Mouse (Mus musculus) skeletal muscle tissue, adult 2 months (tissue): ENCODE measurements around the gene Hdac8.

Experiments used
- DNase-seq: peaks from one replicate; pipeline ENCODE4 v3.0.0-alpha.2; 2012; ENCODE audit warnings: low read depth, low spot score

The Hdac8 gene

DNA sequence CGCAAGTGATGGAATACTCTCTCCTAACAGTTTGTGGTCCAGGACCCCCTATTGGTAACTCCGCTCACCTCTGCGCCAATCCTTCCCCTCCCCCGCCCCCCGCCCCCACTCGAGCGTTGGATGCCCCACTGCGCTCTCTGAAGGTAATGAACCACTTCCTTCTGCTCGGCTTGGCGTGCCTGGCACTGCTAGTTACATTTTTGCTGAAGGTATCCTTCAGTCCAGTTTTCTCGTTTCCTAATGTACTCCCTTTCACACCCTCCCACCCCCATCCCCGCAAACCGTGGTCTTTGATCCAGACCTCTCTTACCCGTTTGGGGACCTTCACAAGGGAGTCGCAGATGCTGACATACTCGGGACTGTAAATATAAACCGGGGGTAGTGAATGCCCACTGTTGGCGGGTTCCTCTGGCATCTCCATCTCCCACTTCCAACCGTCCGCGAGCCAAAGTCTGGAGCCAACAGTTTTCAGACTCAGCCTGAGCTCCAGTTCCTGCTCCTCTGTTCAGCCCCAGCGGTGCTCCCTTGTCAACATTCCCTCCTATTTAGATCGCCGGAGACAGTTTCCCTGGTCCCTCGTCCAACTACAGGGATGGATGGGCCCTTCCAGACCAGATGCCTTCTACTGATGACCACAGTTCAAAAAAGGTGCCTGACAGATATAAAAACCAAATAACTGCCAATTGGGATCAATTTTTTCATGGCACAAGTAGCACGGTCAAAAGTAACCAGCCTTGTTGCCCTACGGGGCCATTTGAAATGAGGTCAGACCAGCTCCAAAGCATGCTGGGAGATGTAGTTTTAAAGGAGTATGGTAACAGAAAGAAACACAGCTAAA, at the start of gene Hdac8:
Hdac8 (minus strand) TSS at position 716 of the 838 bp plus-strand sequence.
- no peak for DNase-seq

DNA sequence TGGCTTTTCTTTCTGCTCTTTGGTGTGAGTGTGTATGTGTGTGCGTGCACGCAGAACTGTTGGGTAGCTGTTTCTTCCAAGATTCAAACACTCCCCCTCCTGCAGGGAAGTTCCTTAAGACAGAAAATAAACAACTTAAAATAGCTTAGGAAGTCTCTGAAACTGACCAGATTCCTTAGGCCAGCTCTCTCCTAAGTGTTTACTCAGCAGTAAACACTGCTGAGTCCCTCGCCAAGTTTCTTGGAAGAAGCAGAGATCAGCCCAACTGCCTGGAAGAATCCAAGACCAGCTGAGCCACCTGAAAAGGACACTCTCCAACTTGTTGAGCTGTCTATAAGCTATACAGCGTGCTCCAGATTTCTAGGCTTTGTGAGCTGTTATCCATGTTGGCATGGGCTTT, 4.0 kb upstream of the Hdac8 start:
- DNase-seq = no peak

DNA sequence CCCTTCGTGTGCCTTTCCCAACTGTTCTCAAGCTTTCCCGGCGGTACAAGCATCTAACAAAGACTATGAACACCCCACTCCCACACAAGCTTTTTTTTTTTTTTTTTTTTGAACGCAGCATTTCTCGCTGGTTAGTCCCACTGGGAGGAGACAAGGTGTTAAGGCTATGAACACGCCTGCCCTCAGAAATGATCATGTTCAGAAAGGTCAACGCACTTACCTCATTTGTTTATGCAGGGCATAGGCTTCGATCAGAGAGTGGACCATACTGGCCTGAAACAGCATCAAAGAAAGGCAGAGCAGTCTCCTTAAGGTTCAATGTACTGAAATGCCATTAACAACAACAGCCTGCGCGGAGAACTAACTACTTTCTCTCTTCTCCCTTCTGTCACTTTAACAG, 980 bp downstream of the Hdac8 start:
- DNase-seq = no peak

DNA sequence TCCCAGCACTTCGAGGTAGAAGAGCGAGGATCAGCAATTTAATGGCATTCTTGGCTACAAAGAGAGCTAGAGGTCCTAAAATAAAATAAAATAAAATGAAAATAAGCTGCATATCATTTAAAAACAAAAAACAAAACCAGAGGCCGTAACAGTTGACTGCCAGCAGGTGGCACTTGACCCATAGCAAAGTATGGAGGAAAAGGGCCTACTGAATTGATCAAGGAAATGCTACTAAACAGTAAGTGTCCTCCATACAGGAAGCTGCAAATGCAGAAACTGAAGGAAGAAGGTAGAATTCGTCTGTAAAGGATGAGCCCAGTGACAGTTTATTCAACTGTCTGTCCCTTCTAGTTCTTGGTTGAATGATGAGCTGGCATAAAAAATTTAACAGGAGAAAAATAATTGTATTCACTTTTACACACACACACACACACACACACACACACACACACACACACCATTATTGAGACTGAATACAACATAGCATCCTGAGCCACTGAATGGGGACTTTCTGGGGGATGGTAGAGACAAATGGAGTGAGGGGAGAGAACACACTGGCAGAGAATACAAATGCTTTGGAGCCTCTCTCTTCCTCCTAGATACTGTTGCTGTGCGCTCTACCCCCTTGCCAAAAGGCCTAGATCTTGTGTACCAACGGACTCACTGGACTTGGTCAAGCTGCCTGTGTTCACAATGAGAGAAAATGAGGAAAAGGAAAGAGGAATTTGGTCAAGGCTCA, 11.0 kb downstream of the Hdac8 start:
- no peak for DNase-seq

GRCm38 (mm10) chrX:102485575-102485974, 19.6 kb downstream of the Hdac8 start:
- no peak for DNase-seq

GRCm38 (mm10) chrX:102479665-102480064, 25.5 kb downstream of the Hdac8 start:
- no peak for DNase-seq

DNA sequence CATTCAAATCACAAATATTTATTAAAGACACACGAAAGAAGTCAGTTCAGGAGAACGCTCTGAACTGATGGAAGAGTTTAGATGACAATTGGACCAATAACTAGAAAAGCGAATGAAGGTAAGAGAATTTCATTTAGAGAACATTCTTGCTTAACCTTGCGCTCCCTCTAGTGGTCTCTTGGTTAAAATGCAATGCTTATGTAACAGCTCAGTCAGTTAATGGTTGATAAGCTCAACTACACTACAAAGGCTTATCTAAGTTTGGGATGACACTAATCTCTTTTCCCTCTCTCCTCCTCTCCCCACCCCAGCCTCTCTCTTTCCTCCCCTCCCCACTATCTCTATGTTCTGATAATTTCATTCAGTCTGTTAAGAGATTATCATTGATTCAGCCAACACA, 26.2 kb downstream of the Hdac8 start:
- peak; percentile 25 for DNase-seq

- DNase-seq = no peak
These were observed 26.7 kb downstream of the Hdac8 start for GRCm38 (mm10) chrX:102478481-102478880.

DNA sequence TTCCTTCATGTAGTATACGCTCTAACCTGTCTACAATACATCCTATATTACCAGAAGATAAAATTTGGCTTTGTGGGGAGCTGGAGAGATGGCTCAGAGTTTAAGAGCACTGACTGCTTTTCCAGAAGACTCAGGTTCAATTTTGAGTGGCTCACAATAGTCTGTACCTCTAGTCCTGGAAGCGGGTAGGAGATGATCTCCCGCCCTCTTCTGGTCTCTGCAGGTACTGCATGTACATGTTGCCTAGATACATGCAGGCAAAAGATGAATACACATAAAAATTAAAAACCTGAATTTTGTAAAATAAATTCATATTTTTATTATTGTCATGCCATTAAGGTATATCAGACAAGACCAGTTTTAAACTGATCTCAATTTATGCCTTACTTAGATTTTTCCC, 28.4 kb downstream of the Hdac8 start:
- peak; percentile 18 for DNase-seq

DNA sequence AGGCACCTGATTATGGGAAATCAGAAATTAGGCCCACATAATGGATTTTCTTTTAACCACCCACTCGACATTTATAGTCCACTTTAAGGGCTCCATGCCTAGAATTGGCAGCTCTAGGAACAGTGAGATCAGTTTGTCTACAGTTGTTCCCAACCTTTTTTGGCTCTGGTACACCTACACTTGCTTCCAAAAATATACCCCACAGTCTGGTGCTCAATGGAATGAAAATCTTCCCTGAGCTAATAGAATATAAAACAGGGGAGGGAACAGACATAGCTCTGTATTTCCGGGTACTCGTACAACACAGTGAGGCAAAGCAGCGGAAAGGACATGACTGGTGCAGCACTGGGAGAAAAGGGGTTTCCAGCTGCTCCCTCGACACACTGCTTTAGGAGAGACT, 29.6 kb downstream of the Hdac8 start:
- DNase-seq = no peak

DNA sequence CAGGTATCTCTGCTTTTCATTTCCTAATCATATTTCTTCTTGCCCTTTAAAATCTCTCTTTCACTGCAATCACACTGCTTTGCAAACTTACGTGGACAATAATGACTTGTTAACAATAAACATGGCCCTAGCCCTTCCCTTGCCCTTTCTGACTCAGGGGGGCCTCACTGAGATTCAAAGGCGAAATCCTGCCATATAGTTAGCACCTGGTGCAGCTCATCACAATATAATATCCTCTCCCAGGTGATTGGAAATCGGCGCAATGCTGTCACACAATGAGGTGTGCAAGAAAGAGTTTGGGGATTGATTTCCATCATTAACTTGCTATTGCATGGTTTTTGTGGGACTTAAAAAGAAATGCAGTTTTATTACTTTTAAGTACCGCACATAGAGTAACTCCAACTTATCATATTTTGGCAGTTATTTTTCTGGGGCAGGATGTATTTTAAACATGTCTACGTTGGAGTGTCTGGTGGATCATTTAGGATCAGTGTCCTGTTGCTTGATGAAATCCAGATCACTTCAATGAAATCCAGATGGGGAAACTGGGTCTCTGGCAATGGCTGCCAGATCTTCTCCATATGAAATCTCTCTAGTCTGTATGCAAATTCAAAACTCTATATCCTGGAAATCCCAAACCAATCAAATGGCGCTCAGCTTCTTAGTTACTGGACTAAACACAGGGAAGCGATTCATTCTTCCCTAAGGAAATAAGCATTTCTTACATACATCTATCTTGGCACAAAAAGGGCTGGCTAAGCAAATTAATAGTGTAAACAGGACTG, 86.6 kb downstream of the Hdac8 start:
- no peak for DNase-seq

- no peak for DNase-seq
These were observed 88.2 kb downstream of the Hdac8 start for GRCm38 (mm10) chrX:102416972-102417371.

DNA sequence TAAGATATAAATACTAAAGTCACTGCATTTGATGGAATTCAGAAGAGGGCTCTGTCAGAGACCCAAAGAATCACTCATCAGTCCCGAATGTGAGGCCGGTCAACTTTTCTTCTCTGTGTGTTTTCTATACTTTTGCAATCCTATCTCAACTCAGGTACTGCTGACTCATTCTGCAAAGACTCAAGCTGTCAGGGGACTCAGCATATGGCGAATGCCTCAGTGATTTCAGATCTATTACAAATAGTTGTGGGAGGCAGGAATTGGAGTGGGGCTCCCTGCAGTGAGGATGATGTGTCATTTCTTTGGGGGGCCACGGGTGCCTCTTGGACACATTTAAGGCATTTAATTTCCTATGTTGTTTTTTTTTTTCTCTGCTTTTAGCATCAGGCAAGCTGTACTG, 88.8 kb downstream of the Hdac8 start:
- DNase-seq = no peak

DNA sequence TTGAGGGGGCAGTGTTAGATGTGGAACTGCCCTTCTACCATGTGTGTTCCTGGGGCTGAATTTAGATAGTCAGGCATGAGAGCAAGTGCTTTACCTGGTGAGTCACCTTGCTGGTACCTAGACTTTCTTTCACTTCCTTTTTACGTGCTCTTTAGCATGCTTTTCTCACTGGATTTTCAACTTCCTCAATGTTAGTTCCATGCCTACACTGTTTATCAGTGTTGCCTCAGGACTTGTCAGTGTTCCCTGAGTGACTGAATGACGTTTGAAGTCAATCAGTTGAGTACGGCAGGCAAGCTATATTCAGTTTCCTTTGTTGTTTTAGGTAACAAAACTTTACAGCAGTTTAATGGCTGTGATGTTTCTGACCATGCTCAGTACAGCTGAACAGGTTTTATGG, 120.4 kb downstream of the Hdac8 start:
- no peak for DNase-seq

- DNase-seq = no peak
These were observed 122.0 kb downstream of the Hdac8 start for GRCm38 (mm10) chrX:102383151-102383550.

DNA sequence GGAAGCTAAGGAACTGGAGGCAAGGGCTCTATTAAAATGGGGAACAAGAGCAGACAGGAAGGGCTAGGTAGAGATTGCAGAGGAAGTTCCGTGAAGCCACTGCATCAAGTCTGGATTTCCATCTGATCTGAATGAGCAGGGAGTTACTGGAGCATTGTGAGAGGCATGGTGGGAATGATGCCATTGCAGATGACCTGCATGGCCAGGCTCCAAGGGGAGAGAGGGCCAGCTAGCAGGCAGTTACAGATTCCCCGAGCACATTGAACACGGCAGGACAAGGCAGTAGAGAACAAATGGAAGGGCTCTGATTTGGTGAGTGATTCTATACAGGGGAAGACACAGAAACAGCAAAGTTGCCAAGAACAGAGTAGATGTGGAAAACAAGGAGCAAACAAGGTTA, 138.6 kb downstream of the Hdac8 start:
- no peak for DNase-seq

- DNase-seq = no peak
These were observed 142.9 kb downstream of the Hdac8 start for GRCm38 (mm10) chrX:102362244-102362643.

- no peak for DNase-seq
These were observed 151.7 kb downstream of the Hdac8 start for GRCm38 (mm10) chrX:102353412-102353811.

- peak; percentile 54 for DNase-seq
These were observed 155.1 kb downstream of the Hdac8 start for GRCm38 (mm10) chrX:102349843-102350731.

GRCm38 (mm10) chrX:102348886-102349486, 156.2 kb downstream of the Hdac8 start:
- no peak for DNase-seq

DNA sequence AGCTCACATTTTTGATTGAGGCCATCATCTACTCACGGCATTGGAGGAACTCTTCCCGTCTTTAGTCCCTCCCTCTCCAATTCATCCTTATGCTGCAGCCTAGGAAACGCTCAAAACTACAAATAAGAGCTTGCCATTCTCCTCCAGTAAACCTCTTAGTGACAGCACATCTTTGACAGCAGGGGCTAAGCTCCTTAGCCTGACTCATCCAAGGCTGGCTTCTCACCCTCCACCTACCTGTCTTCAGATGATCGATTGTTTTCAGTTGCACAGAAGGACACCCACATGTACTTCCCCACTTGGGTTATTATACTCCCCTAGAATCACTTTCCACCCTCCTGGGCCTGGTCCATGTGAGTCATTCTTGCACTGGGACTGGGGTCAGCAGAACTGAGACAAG, 163.5 kb downstream of the Hdac8 start:
- no peak for DNase-seq
